Mouse (Mus musculus) retina, postnatal 7 days (tissue): ENCODE measurements at regions not wholly inside any gene's neighbourhood (a gene's known extent, or its start where the extent isn't known, plus 50 kb on each side); places are given as distances from the start of the nearest gene placed in this dataset.

Experiments
- DNase-seq: peaks from one replicate; pipeline ENCODE4 v3.0.0-alpha.2; 2012; ENCODE audit warnings: low read depth, low spot score

DNA sequence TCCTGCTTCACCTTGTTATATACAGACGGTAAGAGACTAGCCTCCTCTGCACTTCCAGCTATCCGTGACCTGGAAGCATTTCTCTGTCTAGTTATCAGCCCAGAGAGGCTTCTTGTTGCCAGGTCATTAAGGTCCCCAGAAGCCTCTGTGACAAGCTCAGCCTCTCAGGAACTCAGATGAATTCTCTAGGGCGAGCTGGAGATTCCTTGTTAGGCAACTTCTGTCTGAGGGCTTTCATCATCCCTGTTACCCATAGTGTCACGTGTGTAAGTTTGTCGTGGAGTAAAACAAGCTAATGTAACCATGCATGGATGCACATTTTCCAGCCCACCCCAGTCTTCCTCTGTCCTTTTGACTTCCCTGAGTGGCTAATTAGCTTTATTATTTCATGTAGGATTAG is 126.3 kb upstream of the Ednra start:
- no peak for DNase-seq

DNA sequence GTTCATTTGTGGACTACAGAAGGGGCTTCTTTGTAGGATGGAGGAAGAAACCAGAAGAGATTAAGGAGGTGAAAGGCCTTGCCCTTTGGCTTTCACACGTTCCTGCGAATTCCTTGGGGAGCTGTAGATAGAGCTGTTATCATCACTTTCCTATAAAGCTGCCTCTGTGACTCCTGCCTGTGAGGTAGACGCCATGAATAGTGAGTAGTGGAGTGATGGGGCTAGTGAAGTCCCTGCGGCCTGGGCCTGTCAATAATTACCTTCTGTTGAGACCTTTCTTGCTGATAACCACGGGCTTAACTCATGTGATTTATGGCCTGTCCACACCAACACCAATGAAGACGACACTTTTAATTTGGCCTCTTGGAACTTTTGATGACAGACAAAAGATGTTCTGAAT is 146.0 kb upstream of the Ednra start:
- DNase-seq, result no peak

DNA sequence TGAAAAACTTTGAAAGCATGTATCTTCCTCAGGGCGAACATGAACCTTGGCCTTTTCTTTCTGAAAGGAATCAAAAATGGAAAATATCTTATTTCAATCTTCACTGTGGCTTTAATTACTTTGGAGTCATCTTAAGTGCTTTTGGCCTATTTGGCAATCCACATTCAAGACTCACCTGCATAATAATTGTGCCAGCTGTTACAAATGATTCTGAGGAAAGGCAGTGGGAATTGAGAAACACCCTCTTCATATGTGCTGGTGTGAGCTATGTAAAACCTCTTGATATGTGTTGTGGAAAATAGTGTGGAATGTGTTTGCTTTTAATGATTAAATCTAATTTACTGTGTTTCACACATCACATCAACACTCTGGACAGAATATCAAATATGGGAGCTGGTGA is 148.5 kb upstream of the Ednra start:
- DNase-seq, result no peak

DNA sequence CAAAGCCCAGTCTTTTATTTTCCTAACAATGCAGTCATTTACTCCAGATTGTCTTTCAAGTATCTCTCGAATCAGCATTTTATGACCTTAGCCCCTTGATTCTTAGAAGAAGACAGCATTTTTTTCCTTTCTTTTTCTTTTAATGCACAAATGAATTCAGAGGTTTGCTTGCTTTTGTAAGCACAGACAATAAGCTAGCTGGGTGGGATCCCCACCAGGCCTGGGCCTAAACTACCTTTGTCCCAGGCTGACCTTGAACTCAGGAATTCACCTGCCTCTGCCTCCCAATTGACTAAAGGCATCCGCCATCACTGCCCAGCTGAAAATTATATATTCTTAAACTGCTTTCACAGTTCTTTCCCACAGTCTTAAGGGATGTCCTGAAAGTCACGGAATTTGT is 195.5 kb upstream of the Ednra start:
- no peak for DNase-seq

DNA sequence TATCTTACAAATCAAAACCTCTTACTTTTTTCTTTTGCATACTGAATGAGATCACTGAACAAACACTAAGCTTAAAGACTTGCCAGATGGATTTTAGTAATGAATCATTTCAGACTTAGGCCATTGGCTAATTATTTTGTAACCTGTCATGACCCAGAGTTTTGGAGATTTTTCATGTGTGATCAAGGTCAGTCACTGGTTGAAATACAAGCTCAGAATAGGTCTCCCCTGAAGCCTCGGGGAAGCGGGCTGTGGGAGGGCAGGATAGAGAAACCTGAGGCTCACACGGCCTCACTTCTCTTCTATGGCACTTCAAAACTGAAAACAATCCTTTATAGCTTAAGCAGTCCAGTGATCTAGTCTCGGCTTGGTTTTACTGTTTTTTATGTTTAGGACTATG is 197.6 kb upstream of the Ednra start:
- no peak for DNase-seq

DNA sequence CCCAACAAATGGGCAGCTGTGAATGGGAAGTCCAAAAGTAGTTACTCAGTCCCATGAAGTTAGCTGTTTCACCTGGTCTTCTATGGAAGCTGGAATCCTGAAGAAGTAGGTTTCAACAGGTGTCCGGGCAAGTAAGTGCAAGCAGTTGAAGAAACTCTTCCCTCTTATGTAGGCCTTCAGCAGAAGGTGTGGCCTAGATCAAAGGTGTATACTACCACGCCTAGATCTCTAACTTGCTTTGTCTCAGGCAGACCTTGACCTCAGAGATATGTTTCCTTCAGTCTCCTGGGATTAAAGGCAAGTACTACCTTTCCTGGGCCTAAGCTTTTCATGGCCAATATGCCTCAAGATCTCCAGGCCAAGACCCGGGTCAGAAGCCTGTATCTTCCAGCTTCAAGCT is 223.4 kb upstream of the Ednra start:
- DNase-seq, result no peak

DNA sequence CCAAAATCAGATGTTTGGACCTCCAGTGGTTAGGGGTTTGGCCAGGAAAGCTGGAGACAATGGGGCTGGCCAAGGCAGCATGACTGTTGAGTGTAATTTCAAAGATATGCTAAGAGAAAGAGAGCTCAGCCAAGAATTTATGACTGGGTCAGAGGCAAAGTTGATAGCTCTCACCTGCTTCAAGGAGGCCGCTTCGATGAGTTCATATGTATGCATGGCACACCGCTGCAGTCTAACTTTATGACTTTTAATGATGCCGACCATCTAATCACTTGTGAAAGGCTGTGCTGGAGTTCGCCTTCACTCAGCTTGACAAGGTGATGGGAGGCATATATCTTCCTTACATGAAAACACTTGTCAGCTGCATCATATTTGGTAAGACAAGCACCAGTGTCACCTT is 225.4 kb upstream of the Ednra start:
- no peak for DNase-seq

DNA sequence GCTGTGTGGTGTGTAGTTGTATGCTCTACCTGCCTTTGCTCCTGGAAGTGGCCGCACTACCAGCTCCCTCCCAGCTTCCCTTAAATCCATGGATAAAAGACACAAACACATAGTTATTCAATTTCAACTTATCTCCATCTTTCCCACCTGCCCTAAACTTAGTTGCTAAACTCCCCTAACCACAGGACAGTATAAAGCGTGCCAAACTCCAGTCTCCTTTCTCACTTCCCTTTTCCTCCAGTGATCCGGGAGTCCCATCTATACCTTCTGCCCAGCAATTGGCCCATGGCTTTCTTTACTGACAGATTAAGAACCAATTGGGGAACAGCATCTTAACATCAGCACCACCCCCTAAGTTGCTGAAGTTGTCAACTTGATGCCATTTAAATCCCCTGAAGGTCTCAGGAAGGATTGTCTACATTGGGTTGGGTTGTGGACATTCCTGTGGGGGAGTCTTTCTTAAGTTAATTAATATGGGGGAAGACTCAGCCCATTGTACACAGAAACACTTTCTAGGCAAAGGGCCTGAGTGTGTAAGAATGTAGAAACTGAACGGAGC is 234.6 kb upstream of the Ednra start:
- no peak for DNase-seq

DNA sequence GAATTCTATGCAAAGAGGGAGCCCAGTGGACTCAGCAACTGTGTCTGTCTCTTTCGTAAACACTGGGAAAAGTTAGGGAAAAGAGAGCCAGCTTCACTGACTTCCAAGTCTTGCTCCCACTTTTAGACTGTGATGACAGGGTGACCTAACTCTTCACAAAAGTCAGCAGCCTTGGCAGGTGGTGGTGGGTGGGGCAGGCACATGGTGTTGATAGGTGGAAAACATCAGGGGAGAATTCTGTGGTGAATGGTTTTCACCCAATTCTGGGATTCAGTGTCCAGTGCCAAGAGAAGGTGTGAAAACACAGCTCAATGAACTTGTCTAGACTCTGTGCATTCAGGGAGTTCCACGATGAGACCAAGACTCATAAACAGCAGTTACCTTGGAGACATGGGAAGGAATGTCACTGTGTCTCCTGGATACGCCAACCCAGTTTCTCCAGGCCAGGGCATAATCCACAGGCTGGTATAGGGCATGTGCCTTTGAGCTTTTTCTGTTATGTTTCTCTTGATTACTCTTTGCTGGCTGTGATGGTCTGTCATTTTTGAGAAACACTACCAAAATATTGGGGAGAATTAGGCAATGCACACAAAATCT is 238.9 kb upstream of the Ednra start:
- DNase-seq, result no peak

DNA sequence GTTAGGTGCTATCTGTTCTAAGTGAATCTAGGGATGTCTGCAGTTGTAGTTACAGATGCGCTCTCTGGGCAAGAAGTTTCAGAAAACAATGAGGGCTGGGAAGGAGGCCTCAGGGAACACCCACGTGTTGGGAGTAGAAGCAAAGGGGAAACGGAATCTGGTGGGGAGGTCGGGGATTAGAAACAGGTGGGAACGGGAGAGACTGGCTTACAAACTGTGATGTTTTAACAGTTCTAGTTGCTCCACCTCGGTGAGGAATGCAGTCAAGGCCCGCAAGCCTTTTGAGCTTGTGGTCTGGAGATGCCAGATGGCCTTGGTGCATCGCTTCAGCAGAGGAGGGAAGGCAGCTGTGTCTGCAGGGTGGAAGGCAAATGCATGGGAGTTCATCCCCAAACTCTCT is 242.7 kb upstream of the Ttc29 start:
- no peak for DNase-seq

DNA sequence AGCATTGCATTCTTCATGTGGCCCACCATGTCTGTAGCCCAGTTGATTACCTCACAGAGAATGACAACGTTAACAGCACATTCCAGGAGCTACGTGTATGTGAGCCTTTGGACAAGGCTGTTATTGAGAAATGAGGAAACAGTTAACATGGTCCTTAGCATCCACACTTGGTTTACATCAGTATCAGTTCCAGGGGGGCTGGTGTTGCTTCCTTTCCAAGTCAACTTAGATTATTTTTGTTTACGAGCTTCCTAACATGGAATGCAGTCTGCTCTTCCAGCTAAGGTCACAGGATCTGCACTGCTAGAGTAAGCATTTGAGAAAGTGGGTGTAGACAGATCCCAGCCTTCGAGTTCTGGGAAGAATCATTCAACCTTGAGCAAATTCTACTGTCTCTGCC is 239.4 kb upstream of the Ttc29 start:
- DNase-seq, result no peak

DNA sequence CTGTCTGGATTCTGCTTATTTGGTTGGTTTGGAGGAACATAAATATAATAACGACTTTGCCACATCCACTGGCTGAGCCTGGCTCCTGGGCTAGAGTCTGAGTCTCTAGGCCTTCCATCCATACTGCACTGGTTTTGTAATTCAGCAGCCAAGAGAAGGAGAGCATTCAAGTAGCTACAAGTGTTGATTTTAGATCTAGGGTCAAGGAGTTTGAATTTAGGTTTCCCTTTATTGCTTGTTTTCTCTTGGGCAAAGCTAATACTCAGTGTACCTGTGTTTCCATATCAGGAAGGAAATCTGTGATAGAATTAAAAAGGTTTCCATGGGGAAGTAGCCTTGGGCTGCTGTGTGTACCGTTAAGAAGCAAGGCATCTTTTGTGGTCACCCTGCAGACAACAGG is 234.0 kb upstream of the Ttc29 start:
- DNase-seq, result no peak

DNA sequence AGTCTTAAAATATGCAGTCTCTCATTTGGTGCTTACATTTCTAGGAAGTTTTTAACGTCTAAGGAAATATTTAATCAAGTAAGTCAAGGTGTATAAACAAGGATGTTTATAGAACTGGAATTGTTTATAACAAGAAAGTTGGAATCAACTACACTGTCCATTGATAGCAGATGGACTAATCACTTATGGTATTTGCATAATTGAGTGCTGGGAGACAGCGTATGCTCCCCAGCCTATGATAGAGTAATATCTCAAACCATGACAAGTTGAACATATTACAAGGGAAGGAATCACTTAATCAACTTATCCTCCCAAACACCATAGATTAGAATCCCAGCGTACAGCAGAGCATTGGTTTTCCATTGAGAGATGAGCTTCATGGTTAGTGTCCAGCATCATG is 232.4 kb upstream of the Ttc29 start:
- no peak for DNase-seq

DNA sequence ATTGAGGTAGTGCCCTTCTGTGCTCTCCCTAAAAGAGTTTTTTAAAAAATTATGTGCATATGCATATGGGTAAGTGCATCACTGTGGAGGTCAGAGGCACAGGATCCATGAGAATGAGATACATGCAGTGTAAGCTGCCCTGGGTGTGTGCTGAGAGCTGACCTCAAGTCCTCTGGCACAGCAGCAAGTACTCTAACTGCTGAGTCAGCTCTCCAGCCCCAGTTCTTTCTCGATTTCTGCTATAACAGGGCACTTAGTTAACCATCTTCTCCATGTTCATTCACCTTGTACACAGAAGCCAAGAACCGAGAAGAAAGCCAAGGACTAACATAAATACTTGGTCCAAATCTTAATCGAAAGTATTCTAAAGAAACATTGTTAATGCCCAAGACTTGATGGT is 231.1 kb upstream of the Ttc29 start:
- no peak for DNase-seq

DNA sequence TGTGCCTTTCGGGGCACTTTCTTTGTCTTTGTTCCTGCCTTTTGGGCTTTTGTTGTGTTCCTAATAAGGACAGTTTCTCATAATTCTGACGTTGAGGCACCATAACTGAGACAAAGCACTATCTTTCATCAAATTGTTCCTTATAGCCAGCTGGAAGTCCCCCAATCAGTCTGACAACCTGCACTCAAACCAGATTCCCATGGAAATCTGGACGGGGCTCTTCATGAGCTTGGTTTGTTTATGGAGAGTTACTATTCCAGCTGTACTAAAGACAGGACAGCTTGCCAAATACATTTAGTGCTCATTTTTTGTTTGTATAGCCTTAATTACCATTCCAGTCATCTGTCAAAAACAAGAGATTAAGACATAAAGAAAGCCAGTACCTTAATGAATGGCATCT is 229.6 kb upstream of the Ttc29 start:
- DNase-seq, result no peak

DNA sequence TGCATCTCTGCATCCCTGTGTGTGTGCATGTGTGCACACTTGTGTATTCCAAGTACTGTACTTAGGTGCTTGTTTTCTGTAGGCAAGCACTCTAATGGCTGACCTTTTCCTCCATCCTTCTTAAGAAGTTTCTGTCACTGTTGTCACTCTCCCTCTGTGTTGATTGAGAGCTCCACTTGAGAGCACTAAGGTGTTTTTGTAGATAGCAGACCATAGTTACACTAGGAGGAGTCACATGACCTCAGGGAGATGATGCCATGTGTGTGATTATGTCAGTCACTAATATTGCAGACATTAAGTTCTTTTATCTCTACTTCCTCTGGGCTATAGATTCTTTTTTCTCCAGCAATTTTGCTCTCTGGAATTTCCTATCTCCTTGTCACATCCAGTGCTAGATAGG is 225.9 kb upstream of the Ttc29 start:
- no peak for DNase-seq

DNA sequence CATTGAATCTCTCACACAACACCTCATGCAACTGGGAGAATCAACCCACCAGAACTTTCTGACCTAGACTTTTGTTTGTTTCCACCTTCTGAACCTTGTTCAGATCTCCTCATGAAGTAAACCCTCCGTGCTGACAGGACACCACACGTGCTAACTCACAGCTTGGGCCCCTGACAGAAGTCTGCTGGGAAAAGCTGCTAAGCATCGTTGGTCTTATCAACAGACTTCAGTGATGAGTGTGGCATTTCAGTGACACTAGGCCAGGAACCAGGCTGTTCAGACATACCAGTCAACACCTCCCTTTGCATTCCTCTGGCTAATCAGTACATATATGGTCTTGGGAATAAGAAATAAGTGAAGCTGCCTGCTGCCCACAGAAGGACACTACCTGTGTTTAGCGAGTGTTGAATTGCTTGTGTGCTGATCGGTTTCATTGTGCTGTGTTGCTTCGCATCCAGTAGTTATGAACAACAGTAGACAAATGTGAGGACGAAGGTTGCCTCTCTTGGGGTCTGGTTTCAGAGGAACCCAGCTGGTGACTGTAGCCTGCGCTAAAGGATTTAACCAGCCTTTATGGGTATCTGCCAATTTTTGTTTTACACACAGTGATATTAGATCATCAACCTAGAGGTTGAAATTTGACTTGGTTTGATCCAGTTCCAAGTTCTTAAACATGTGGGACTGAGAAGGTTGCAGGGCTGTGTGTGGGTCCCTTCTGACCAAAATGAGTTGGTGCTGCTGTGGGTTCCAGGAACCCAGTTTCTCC is 224.6 kb upstream of the Ttc29 start:
- DNase-seq, result no peak

DNA sequence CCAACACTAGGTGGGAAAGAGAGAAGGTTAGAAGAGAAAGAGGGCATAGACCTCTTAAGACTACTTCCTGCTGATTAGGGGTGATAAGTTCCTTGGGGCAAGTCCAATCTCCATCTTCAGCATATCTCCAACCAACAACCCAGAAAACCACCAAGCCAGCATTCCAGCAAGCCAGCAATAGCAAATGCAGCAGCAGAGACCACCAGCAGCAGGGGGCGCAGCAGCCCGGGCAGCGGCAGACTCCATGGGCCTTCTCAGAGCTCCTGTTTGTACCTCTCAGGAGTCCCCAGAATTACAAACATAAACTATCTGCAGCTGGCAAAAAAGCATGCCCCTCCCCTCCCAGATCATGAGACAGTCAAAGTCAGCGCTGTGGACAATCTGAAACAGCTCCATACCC is 222.0 kb upstream of the Ttc29 start:
- no peak for DNase-seq

DNA sequence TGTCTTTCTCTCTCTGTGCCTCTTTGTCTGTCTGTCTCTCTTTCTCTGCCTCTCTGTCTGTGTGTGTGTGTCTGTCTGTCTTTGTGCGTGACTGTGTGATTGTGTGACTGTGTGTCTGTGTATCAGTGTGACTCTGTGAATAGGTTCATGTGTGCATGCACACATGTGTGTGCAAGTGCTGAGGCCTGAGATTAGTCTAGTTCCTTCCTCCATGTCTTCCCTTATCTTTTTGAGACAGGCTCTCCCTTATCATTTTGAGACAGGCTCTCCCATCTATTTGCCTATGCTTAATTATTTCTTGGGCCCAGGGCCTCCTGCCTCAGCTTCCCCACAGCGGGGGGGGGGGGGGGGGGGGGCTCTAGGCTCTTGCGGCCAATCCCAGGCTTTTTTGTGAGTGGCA is 212.8 kb upstream of the Ttc29 start:
- no peak for DNase-seq

DNA sequence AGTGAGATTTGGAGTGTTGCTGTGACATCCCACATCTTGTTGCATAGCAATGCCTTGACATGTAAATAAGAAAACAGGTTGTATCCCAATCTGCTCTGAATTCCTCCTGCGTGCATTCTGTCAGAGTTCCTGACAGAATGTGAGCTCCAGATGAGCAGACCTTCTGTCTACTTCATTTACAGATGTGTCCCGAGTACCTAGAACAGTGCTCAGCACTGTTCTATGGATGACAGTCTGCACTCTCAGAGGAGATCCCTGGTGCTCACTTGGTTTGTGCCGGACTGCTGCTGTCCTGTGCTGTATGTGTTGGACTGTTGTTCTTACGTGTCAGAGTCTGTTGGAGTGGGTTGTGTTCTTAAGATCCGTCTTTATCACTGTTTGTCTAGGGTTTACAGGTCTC is 211.4 kb upstream of the Ttc29 start:
- DNase-seq, result no peak

DNA sequence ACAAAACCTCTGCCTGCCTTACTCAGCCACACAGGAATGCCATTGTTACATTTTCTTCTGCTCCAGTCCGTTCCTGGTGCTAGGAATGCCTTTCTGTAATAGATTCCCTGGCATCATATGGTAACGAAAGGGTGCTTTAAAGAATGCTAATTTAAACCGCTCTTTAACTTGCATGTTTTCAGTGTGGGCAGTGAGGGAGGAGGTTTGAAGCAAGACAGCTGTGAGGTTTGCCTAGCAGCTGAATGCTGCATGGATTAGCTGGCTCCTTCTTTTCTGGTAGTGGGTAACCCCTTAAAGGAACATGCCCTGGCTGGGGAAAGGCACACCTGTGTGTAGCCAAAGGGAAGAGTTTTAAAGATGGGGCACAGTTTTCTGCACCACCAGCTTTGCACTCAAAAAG is 211.0 kb upstream of the Ttc29 start:
- DNase-seq, result no peak

DNA sequence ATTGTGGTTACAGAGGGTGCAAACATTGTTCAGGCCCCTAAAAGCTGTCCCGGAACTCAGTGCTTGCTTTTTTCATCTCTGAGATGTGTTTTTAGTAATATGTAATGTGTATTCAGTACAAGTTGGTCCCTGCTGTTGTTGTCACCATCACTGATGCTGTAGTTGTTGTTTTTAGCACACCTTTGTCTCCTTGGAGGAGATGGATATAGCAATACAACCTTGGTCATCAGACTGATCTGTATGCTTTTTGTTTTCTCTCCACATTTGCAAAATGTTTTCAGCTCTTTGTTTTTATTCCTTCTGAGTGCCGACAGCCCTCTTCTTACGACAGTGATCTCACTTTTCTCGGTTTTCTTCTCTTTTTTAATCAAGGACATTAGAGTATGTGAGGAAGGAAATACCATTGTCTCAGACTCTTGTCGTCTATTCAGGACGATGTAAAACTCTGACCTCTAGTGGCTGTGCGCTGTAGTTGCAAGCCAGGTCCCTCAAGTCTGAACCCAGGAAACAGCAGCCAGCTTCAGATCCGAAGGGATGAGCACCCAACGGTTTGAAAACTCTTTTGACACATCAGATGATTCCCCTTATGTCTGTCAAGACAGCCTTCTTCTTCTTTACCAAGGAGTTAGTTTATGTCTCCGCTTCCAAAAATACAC is 209.1 kb upstream of the Ttc29 start:
- DNase-seq, result peak; percentile 51

DNA sequence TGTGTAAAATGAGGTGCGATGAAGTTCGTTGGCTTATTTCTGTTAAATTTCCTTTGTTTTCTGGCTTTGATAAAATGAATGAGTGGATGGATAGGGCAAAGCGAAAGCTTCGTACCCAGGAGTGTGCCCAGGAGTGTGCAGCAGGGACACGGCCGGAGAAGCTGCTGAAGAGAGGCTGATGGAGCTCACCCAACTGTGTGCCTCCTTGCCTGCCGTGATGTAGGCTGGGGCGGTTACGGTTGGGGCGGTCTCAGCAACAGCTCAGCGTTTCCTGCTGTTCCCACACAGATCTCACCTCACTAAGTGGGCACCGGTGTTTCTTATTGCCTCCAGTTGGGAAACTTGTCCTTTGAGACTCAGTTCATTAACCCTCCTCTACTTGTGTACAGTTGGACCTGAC is 208.2 kb upstream of the Ttc29 start:
- DNase-seq, result no peak
